Mouse (Mus musculus) lung, postnatal 14 days (tissue): Measurements from ENCODE around the gene Ptpn4.

Experiments used
- DNase-seq: peaks from one replicate; pipeline ENCODE4 v3.0.0; 2021

Gene Ptpn4

DNA sequence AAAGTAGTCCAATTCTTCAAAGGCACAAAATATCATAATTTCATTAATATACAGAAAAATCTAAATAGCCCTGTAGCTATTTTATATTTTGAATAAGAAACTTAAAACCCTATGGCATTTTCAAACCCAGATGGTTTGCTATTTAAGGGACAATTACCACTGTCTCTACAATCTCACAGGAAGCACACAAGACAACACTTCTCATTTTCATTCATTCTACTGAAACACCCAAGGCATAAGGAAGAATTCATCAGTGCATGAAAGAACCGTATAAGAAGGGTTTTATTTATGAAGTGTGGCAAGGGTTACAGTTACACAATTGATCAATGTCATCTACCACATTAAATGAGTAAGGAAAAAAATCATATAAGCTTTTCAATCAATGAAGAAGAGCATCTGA is 32.8 kb downstream of the Ptpn4 start:
- no peak for DNase-seq

DNA sequence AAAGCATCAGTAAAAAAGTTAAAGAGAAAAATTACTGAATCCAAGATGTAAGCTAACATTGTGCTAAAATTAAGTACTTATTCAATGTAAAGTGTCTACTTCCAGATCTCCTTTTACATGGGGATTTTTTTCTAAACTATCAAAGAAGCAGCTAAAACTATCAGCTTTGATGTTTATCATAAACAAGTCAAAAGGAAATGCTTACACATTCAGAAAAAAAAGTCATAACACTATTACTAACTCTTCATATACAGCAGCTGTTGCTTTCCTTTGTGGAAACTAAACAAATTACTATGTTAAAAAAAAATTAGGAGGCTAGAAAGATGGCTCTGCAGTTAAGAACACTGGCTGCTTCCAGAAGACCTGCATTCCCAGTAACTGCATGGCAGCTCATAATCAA is 42.2 kb downstream of the Ptpn4 start:
- no peak for DNase-seq

DNA sequence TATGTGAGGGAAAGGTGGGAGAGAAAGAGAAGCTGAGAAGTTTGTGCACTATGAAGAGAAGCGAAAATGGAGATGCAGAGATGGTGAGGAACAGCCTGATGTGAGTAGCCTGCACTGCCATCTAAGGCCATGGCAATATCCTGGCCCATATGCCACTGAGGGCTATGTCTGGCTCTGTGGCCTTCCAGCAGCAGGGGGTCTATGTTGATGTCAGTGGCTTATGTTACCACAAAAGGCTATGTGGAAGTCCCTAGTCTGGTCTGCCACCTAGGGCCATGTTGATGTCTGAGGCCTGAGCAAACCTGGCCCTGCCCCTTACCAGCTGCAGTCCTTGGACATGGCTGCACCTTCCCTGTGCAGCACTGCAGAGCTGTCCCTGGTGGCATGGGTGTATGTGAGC is 43.1 kb downstream of the Ptpn4 start:
- DNase-seq = no peak

DNA sequence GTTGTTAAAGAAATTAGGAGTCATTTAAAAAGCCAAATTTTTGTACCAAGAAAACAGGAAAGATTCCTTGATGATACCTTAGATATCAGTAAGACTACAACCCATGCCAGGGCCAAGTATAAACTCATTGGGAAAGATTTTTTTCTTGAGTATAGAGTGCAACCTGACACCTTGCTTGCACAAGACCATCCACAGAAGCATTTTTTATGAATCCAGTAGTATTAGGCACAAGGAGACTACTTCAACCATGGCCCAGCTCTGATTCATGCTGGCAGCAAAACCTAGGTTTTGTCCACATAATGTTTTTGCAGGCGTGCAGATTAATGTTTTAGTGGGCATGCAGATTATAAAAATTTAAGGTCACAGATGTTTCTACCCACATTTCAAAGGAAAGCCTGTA is 46.8 kb downstream of the Ptpn4 start:
- no peak for DNase-seq

DNA sequence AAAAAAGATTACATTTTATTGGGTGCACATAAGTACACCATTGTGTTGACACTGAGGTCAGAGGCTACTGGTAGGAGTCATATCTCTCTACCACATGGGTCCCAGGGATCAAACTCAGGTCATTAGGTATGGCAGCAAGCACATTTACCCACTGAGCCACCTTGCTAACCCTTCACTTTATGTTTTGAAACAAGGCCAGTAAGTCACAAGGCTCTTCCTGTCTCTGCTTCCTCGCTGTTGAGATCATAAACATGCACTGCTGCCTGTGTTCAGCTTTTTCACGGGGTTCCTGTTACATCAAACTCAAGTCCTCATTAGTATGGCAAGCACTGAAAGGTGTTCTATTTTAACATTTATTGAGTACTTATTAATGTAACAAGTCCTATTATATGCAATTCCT is 61.5 kb downstream of the Ptpn4 start:
- no peak for DNase-seq

DNA sequence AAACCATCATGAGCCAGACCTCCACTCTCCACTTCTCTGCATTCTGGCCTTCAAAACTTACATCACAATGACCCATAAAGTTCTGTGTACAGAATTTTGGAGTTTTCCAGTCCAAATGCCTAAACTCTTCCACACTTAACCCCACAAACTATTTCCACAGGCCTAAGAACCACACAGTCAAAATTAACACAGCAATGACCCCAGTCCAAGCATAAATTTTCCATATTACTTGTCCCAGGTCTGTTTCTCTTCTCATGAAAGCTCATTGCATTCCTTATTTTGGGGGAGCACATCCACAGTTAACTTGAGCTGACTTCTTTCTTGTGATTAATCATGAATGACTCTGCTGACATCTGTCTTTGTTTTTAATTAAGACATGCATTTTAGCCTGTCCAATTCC is 101.7 kb downstream of the Ptpn4 start:
- DNase-seq = no peak

DNA sequence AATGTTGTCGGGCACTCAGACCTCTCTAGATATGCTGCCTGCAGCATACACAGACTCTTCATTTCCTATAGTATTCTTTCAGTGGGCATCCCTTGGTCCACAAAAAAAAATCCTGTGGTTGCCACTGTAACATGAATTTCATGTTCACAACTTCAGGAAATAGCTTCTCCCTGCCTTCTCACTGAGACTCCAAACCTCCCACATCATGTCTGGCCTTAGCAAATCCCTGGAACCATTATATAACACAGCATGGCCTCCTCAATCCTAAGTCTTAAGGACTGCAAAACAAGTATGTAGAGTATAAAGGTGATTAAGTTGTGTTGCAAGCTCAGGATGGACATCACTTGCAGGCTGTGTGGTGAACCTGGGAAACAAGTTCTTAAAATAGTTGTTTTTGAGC is 102.6 kb downstream of the Ptpn4 start:
- DNase-seq = no peak

DNA sequence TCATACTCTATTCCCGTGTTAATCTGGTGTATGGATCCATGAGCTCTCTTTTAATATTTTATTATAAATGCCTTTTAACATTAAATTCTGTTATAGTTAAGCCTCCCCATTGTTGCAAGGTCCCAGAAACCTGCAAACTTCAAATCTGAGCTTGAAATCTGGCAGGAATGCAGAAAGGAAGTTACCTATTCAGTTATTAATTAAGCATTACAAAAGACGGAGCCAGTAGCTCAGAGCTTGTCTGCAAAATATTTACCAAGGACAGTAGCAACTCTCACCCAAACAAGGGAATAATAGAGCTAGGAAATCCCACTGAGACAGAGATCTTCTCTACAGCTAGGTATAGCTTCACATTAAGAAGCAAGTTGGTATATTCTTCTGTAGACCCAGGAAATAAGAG is 106.2 kb downstream of the Ptpn4 start:
- DNase-seq = no peak

DNA sequence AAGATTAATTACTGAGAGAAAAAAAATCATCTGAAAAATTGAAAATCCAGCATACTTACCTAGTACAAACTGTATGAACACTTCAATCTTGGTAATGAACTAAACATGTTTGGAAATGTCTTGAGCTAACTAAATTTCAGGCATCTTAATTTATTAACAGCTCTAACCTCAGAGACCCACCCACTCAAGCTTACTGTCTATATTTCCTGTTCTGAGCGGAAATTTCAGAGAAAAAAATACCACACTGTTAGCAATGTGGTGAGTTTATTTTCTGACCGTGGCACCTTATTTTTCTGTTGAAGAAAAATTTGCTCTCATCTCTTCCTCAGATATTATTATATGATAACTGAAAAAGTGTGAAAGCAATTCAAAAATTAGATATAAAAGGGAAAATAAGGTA is 124.4 kb downstream of the Ptpn4 start:
- no peak for DNase-seq

DNA sequence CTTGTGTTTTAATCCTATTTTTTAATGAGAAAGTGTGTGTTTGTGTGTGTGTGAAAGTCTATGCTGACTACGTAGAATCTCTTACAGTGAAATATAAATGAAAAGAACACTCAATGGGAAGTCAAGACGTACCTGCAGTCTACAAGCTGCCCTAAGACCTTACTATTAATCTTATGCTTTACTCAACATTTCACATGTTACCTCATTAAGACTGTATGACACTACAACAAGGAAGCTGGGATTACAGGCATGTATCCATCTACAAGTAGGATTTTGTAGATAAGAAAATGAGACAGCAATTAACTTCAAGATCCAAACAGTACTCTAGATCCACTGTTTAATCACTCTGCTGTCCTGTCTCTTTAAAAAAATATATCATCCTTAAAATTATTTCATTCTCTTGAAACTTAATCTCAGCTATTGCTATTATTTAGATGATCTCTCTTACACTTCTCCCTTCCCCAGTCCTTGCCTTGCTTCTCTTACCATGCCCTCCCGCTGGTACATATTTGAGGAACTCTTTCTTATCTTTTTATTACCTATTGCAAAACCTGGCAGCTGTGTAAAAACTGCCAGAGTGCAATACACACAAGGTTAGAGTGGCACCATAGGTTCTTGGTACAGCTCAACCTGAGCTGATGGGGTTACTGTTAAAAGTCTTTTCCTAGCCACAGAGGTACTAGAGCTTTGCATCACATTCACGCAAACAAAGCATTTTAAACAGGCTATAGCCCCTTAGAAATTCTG is 130.8 kb downstream of the Ptpn4 start:
- DNase-seq = no peak

DNA sequence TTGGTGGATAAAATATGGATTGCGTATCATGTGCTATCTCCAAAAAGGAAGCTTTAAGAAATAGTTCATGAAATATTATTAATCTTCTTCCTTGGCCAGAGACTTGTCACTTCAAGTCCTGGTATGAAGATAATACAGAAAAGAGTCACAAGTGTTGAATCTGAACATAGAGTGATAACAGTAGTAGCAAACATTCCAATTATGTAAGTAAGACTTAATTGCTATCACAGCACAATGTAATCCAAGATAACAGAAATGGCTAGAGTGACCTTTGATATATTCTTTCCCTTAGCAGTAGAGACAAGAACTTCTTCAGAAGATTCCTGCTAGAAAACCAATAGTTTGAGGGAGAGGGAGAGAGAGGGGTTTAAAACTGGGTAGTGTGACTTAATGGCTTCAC is 140.6 kb downstream of the Ptpn4 start:
- DNase-seq = no peak

DNA sequence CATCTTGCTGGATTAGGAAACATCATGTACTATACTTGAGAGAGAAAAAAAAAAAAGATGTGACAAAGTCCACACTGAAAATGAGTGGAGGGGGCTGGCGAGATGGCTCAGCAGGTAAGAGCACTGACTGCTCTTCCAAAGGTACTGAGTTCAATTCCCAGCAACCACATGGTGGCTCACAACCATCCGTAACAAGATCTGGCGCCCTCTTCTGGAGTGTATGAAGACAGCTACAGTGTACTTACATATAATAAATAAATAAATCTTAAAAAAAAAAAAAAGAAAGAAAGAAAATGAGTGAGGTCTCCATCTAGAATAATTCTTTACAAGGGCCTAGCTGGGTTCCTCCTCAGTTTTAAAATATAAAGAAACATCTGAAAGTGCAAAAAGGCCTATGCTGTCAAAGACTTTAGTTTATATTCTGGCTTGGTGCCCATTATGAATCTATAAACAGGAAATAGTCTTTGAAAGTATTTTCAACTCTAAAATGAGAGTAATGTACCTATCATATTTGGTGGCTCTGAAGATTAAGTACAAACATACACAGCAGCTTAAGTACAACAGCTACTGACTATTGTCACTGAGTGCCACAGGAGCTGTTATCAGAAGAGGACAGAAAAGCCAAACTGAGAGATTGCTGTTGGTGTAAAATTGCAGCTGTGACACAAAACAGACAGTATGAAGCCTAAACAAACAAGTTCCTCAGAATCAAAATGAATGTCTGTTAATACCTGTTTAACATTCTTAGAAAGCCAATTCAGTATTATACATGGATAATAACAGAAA is 151.4 kb downstream of the Ptpn4 start:
- DNase-seq = no peak

DNA sequence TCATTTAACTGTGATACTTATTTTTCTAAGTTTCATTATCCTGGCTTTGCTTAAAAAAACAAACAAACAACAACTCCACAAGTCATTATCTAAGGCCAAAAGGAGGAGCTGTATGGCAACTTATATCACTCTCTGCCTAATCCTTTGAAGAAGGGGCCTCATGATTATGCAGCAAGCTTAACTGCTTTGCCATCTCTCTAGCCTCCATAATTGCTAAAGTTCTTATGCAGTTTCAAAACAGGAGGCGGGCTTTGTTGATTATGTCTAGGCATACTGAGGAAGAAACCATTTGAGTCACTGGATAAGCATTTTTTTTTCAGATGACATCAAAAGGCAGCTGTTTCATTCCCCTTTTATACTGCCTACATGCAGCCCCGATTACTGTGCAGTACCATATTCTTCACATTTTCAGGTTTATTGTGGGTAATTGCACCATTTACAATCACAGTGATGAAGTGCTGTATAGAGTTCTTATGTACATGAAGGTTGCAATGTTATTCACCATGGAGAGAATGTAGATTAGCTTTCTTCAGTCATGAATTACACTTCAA is 155.7 kb downstream of the Ptpn4 start:
- DNase-seq = no peak

DNA sequence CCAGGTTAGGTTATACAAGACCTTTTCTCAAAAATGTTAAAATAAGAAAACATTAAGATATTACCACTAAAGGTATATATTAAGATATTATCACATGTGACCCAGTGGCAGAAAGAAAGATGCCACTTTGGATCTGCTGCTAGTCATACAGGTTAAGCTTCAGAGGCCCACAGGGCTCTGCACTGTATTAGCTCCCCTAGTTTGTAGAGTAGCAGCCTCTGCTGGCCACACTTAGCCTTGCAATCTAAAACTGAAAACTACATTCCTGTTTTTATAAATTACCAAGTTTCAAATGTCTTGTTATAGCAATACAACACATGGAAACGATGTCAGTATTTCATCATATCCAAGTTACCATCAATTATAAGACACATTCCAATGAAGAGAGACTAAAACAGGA is 162.4 kb downstream of the Ptpn4 start:
- peak; percentile 44 for DNase-seq

DNA sequence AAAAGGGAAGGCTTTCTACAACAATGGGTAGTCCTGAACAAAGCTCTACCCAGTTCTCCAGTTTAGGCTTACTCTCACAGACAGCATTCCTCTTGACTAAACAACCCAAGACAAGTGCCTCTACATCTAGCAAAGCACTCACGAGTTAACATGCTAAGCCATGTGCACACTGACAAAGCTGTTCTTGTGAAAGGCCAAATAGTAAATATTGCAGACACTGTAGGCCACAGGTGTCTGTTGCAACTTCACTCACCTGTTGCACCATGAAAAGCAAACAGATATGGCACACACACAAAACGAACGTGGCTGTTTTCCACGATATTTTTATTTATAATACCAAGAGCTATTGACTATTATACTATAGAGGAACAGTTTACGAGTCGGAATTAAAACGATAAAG is 170.5 kb downstream of the Ptpn4 start:
- DNase-seq = no peak

DNA sequence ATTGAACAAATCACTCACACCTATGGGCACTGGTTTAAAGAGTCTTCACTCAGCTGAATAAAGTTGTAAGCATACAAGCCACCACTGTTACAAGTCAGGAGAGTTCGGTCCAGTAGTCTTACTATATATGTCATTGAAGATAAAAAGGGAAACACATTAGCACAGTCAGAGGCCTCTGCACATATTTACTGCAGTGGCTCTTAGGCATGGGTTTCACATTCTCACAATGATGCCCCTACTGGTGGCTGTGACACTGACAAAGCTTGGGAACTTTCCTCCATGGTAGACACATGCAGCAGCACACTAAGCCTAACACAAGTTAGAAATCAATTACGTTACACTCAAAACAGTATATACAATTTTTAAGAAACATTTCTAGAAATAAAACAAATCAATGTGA is 183.1 kb downstream of the Ptpn4 start:
- no peak for DNase-seq

DNA sequence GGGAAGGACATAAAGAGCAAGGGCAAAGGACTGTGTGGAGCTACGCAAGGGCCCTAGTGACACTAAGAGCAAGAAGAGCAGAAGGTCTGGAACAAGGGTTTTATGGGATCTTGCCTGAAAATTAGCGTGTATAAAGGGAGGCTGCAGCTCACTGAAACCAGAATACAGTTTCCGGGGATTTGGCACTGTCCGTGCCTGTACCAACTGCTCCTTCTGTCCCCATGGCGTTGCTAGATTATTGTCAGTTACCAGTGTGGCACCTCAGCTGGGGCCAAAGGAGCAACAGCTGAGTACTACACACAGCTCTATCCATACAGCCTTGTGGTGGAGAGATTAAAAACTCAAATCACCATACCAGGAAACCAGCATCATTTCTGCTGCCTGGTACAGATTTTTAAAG is 187.0 kb downstream of the Ptpn4 start:
- DNase-seq = no peak

DNA sequence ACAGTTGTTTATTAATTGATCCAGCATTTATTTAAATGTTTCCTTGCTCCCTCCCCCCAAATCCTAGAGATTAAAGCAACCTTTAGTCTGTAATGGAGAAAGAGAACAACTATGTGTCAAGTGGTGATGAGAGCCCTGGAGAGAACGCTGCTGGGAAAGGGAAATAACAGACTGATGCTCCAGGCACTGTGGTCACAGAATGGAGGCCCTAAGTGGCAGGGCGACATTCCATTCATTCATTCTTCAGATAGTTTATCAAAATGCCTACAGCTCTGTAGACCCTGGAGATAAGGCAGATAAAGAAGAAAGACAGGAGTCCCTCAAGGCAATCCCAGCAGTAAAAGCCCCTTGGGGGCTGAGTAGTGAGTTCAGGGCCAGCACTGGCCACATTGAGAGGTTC is 187.8 kb downstream of the Ptpn4 start:
- peak; percentile 21 for DNase-seq

DNA sequence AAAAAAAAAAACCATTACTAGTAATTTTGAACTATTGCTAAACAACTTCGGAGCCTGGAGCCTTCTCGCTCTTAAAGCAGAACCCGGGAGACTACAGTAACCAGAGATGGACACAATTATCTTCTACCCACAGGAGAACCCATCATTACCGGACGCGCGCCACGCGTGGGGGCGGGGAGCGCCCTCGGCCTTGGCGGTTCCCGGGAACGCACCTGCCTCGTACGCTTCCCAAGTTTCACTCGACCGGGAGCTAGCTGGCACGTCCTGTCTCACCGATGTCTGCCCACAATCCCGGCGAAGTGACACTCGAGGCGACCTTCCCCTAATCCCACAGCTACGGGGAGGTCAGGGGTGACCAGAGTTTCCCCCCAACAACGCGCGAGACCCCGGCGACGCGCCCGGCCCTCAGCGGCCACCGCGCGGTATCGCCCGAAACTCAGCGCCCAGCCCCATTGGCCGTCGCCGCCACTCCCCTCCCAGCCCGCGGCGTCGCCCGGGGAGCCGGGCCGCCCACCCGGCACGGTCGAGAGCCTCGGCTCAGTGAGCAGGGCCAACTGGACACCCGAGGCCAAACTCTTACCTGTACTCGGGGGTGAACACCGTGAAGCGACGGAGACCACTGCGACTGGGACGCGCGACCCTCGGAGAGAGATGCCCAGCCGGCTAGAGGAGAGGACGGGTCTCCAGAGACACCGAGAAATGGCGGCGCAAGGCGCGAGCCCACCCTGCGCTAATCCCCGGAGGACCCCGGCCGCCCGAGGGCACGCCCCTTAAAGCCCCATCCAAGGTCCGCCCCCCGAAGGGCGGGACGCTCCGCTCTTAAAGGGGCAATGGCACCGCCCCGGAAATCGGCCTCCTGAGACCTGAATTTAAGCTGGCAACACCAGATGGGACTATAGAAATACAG is 189.0 kb downstream of the Ptpn4 start, which contains the start of gene Epb41l5:
TSS of gene Epb41l5 (minus strand) at position 796 of the 907 bp plus-strand sequence.
- DNase-seq = peak; percentile 85

DNA sequence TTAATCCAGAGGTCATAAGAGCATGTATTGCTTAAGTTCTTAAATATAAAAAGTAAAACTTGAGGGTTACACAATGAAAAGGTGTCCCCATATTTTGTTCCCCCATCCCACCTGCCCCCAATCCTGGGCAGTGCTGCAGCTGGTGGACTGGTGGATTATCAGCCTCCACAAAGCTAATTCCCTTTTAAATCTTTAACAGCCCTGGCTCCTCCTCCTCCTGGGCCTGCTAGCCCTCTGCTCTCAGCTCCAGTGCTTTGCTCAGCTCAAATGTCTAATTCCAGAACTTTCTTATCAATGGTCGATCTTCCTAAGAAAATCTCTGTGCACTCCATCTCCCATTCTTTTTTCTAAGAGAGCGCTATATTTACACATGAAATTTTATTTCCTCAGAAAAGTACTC is 191.1 kb downstream of the Ptpn4 start:
- DNase-seq = no peak

DNA sequence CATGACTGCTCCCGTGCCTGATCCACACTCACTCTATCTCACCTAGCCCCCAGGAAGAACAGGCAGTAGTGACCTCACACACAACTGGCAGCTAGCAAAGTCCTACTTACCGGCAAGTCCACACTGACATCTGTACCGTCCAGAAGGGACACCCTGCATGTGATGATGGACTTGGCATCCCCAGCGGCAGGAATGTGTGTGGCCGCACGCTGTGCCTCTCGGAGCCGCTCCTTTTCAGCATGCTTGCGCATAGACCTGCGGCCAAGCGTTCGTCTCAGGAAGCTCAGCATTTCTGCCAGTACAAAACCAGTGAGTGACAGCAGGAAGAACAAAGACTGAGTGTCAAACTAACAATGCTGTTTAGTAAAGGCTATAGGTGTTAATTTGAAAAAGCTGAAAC is 195.0 kb downstream of the Ptpn4 start:
- DNase-seq = peak; percentile 18

DNA sequence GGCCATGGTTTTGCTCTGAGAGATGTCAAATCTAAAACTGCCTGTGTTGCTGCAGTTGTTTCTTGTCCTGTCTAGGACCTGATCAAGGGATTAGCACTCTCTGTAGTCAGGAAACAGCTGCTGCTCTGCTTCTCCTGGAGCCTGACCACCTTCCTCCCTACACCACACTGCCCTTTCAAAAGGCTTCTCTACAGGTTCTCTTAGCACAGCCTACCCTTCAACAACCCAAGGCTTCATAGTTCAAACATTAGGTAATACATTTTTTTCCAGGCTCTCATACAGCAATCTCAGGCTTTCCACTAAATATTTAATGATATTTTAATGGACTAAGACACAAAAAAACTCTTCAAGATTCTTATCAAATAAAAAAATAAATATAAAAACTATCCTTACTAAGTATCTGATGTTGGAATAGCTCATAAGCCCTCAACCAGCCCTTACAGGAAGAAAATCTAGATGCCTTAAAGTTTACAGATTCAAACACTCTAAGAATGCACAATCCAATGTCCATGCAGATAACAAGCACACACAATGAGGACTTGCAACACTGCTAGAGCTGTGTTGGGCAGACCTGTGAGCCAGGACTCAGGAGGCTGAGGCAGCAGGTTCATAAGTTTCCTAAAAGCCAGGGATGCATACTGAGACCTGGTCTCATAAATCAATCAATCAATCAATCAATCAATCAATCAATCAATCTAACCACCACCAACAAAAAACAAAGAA is 196.2 kb downstream of the Ptpn4 start:
- no peak for DNase-seq

DNA sequence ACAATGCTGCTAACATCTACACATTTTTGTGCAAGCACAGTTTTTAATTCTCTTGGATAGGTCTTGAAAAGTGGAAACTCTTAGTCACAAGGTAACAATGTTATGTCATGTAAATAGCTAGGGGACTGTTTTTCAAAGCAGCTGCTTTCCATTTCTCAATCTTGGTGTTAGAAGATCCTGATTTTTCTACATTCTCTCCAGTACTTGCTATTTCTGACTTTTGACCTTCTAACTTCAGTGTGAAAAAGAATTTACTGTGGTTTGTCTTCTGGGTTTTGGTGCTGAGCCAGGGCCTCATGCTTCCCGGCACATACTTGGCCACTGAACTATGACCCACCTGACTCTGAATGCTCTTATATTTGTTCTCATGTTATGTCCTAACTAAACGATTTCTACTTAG is 197.4 kb downstream of the Ptpn4 start:
- DNase-seq = no peak
